Mouse (Mus musculus): ENCODE results near the gene Ncstn. TPM values are rescaled to one million over a fixed set of nuclear protein-coding genes. Genes with fewer than 3 reads are reported as not detected.

Ncstn gene
- total RNA-seq (2017): 59.1 and 61.8 TPM in 2 replicates

GRCm38 (mm10) chr1:172082101-172082898 lies at the start of gene Ncstn, which contains the start of gene Copa:
Gene Ncstn (minus strand): TSS chr1:172082795.
Gene Copa (plus strand): TSS chr1:172082529.
- ATAC-seq (ENCODE audit: extremely low read depth, insufficient number of reproducible peaks, low FRiP score, poor library complexity, severe bottlenecking): peak; percentile 99

GRCm38 (mm10) chr1:172132319-172132718 lies 49.7 kb upstream of the Ncstn start:
- ATAC-seq (ENCODE audit: extremely low read depth, insufficient number of reproducible peaks, low FRiP score, poor library complexity, severe bottlenecking): no peak

DNA sequence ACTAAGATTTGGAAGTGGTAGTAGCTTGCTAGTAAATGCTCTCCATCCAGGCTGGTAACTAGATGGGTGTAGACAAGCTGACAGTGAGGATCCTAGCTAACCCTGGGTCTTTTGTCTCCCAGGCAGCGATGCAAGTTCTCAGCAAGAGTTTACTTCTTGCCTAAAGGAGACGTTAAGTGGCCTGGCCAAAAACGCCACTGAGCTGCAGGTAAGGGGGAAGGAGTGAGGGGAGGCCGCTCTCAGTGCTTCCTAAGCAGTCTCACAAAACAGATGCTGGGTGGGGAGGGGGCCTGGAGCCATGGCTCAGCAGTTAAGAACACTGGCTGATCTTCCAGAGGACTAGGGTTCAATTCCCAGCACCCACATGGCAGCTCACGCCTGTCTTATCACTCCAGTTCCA lies 47.2 kb upstream of the Ncstn start:
- ATAC-seq (ENCODE audit: extremely low read depth, insufficient number of reproducible peaks, low FRiP score, poor library complexity, severe bottlenecking): no peak

- ATAC-seq (ENCODE audit: extremely low read depth, insufficient number of reproducible peaks, low FRiP score, poor library complexity, severe bottlenecking): no peak
These were observed 46.5 kb upstream of the Ncstn start for GRCm38 (mm10) chr1:172129108-172129507.

GRCm38 (mm10) chr1:172128563-172128962 lies 46.0 kb upstream of the Ncstn start:
- no peak for ATAC-seq (ENCODE audit: extremely low read depth, insufficient number of reproducible peaks, low FRiP score, poor library complexity, severe bottlenecking)

DNA sequence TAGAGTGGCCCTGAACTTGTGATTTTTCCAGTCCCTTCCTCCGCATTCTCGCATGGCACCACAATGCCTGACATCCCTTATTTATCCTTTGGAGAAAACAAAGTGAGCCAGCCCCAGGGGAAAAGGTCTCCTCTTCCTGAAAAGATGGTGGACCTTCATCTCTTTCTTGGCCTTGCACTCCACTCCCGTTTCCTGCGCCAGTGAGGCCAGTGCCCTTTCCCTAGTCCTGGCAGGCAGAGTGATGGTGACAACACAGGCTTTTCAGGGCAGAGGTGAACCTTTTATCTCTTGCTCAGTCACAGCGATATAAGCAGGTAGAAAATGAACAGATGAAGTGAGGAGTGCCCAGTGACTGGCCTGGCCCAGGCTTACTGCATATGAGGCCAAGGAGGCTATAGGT lies 44.9 kb upstream of the Ncstn start:
- no peak for ATAC-seq (ENCODE audit: extremely low read depth, insufficient number of reproducible peaks, low FRiP score, poor library complexity, severe bottlenecking)

GRCm38 (mm10) chr1:172126376-172127347 lies 44.1 kb upstream of the Ncstn start, which contains the start of gene Pex19:
Gene Pex19 (plus strand): TSS chr1:172126755.
- ATAC-seq (ENCODE audit: extremely low read depth, insufficient number of reproducible peaks, low FRiP score, poor library complexity, severe bottlenecking): peak; percentile 99

DNA sequence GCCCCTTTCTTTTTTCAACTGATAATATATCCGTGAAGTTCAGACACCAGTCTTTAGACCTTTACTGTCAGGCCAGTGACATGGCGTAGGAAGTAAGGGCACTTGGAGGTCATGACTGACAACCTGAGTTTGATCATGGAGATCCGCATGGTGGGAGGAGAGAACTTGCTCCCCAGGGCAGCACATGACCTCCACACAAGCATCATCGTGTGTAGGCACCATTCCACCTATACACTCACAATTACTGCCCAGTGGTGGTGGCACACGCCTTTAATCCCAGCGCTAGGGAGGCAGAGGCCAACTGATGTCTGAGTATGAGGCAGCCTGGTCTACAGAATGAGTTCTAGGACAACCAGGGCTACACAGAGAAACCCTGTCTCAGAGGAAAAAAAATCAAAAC lies 42.0 kb upstream of the Ncstn start:
- ATAC-seq (ENCODE audit: extremely low read depth, insufficient number of reproducible peaks, low FRiP score, poor library complexity, severe bottlenecking): no peak

DNA sequence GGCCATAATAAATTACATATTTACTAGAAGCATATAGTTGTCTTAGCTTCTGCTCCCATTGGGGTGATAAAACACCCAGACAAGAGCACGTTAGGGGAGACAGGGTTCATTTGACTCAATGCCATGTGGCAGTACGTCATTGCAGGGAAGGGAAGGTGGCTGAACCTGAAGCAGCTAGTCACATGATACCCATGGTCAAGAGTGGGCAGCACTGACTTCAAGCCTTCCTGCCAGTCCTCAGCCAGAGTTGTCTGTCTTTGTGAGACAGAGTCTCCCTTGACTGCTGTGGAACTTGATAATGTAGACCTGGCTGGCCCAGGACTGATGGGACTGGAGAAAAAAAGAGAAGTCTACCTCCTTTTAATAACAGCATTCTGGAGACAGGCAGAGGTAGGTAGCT lies 40.1 kb upstream of the Ncstn start:
- no peak for ATAC-seq (ENCODE audit: extremely low read depth, insufficient number of reproducible peaks, low FRiP score, poor library complexity, severe bottlenecking)

DNA sequence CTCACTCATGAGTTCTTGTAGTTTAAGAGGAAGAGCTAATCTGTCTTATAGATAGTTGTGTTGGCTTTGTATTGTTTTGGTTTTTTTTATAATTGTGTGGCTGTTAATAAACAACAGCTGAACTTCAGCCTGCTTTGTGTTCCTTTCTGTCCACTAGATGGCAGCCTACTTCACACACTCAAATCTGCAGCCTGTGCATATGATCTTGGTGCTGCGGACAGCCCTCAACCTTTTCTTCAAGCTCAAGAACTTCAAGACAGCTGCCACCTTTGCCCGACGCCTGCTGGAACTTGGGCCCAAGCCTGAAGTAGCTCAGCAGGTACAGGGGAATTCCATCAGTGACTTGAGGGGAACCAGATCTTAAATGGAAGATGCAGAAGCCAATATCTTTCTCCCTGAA lies 37.1 kb upstream of the Ncstn start:
- ATAC-seq (ENCODE audit: extremely low read depth, insufficient number of reproducible peaks, low FRiP score, poor library complexity, severe bottlenecking): peak; percentile 67; the same call in 1 of the 2 replicates

DNA sequence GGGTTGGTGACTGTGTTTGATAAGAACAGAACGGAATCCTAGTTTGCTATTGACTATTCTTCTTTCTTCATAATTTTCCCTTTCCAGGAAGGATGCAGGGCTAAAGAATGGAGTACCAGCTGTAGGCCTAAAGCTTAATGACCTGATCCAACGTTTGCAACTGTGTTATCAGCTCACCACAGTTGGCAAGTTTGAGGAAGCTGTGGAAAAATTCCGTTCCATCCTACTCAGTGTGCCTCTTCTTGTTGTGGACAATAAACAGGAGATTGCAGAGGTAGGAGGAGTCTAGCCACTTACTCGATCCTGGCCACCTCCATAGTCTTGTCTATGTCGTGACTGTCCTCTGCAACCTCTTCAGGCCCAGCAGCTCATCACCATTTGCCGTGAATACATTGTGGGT lies 36.5 kb upstream of the Ncstn start:
- no peak for ATAC-seq (ENCODE audit: extremely low read depth, insufficient number of reproducible peaks, low FRiP score, poor library complexity, severe bottlenecking)

GRCm38 (mm10) chr1:172116948-172117347 lies 34.4 kb upstream of the Ncstn start:
- no peak for ATAC-seq (ENCODE audit: extremely low read depth, insufficient number of reproducible peaks, low FRiP score, poor library complexity, severe bottlenecking)

DNA sequence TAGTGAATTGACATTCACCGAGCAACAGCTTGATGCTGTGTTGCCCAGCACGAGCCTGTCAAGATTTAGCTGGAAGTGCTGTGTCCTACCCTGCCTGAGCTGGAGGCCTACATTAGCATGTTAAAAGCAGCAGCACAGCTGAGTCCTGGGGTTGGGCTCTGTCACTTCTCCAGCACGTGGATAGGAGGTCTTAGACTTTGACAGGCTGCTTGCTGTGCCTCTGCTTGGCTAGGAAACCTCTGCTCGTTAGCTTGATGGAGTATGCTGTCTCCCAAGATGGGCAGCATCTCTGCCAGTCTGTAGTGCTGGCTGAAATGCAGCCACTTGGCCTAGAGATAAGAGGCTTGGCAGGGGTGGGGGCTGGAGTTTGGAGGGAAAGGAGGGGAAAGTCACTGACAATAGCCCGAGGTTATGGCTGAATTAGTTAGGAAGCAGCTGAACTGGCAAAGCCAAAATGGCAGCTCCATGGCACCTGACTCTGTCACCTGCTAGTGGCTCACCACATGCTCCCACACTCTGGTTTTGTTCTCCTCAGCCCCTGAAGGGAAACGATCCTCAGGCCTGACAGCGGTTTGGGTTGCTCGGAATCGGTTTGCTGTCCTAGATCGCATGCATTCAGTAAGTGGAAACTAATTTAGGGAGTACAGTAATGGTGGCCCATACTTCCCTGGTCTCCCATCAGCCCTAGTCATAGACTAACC lies 25.3 kb upstream of the Ncstn start:
- no peak for ATAC-seq (ENCODE audit: extremely low read depth, insufficient number of reproducible peaks, low FRiP score, poor library complexity, severe bottlenecking)

DNA sequence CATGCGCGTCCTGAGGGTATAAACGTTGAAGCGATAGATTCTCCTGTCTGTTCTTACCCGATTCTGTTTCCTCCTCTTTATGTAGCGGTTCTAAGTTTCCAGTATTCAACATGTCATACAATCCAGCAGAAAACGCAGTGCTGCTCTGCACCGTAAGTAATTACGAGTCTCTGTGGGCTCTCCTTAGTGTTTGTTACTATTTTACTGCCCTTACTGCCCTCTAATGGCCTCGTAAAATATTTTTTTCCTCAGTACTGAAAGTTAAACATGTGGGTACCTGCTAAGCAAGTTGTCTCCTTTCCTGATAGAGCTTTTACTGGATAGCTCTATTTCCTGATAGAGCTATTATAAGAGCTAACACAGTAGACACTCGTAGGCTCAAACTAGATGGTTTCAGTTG lies 22.5 kb upstream of the Ncstn start:
- ATAC-seq (ENCODE audit: extremely low read depth, insufficient number of reproducible peaks, low FRiP score, poor library complexity, severe bottlenecking): no peak

- ATAC-seq (ENCODE audit: extremely low read depth, insufficient number of reproducible peaks, low FRiP score, poor library complexity, severe bottlenecking): no peak
These were observed 21.0 kb upstream of the Ncstn start for GRCm38 (mm10) chr1:172103619-172104018.

- no peak for ATAC-seq (ENCODE audit: extremely low read depth, insufficient number of reproducible peaks, low FRiP score, poor library complexity, severe bottlenecking)
These were observed 16.9 kb upstream of the Ncstn start for GRCm38 (mm10) chr1:172099325-172100033.

DNA sequence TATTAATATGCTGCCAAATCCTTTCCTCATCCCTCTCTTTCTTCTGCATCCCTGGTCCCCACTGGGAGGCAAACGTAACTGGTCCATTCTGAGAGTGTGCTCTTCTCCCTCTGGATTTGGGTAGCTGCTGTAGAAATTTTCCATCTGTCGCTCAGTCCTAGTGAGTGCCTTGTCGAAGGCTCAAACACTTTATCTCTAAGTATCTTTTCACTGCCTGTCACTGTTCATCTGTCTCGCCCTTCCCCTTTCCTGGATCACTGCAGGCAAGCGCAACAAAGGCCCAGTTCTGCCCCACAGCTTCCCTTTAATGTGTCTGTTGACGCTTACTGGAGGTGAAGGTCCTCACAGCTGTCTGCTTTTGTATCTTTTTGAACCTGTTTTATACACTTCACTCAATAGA lies 12.6 kb upstream of the Ncstn start:
- ATAC-seq (ENCODE audit: extremely low read depth, insufficient number of reproducible peaks, low FRiP score, poor library complexity, severe bottlenecking): no peak

DNA sequence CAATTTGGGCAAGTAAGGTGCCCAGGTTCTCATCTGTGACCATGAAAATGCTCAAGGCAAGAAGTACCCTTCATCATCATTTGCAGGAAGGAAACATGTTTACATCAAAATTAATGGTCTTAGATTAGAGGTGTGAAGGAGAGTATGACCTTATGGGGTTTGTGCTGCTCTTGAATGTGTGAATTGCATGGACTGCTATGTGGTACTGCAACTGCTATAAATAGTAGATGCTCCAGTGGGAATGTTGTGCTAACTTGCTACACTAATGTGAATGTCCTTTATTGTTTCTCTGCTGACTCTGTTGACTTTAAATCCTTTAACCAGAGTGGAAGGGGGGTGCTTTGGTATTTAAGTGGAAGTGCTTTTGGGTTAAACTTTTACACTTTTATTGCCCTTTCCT lies 11.7 kb upstream of the Ncstn start:
- no peak for ATAC-seq (ENCODE audit: extremely low read depth, insufficient number of reproducible peaks, low FRiP score, poor library complexity, severe bottlenecking)

- no peak for ATAC-seq (ENCODE audit: extremely low read depth, insufficient number of reproducible peaks, low FRiP score, poor library complexity, severe bottlenecking)
These were observed 10.9 kb upstream of the Ncstn start for GRCm38 (mm10) chr1:172093522-172093921.

All from neutrophil, adult 5-6 weeks (primary cell).